Mouse (Mus musculus): ENCODE measurements around the gene Tarbp2.

The Tarbp2 gene

GRCm38 (mm10) chr15:102505770-102506463 is 12.1 kb upstream of the Tarbp2 start:
- no peak for DNase-seq (ENCODE audit: low read depth)

- DNase-seq (ENCODE audit: low read depth), result no peak
Measured at GRCm38 (mm10) chr15:102506464-102506830, 11.5 kb upstream of the Tarbp2 start.

- no peak for DNase-seq (ENCODE audit: low read depth)
Measured at GRCm38 (mm10) chr15:102506864-102507263, 11.1 kb upstream of the Tarbp2 start.

- DNase-seq (ENCODE audit: low read depth), result no peak
Measured at GRCm38 (mm10) chr15:102507561-102507960, 10.4 kb upstream of the Tarbp2 start.

GRCm38 (mm10) chr15:102508336-102508735 is 9.7 kb upstream of the Tarbp2 start:
- no peak for DNase-seq (ENCODE audit: low read depth)

GRCm38 (mm10) chr15:102510110-102510509 is 7.9 kb upstream of the Tarbp2 start:
- no peak for DNase-seq (ENCODE audit: low read depth)

- peak; percentile 46 for DNase-seq (ENCODE audit: low read depth)
Measured at GRCm38 (mm10) chr15:102510590-102511284, 7.3 kb upstream of the Tarbp2 start.

GRCm38 (mm10) chr15:102511285-102511833 is 6.6 kb upstream of the Tarbp2 start:
- no peak for DNase-seq (ENCODE audit: low read depth)

- no peak for DNase-seq (ENCODE audit: low read depth)
Measured at GRCm38 (mm10) chr15:102512010-102512409, 6.0 kb upstream of the Tarbp2 start.

- DNase-seq (ENCODE audit: low read depth), result no peak
Measured at GRCm38 (mm10) chr15:102512471-102512870, 5.5 kb upstream of the Tarbp2 start.

- no peak for DNase-seq (ENCODE audit: low read depth)
Measured at GRCm38 (mm10) chr15:102513004-102513403, 5.0 kb upstream of the Tarbp2 start.

- no peak for DNase-seq (ENCODE audit: low read depth)
Measured at GRCm38 (mm10) chr15:102515261-102515660, 2.7 kb upstream of the Tarbp2 start.

GRCm38 (mm10) chr15:102515791-102516190 is 2.2 kb upstream of the Tarbp2 start:
- no peak for DNase-seq (ENCODE audit: low read depth)

- no peak for DNase-seq (ENCODE audit: low read depth)
Measured at GRCm38 (mm10) chr15:102516293-102516692, 1.7 kb upstream of the Tarbp2 start.

GRCm38 (mm10) chr15:102516728-102517404 is 1.1 kb upstream of the Tarbp2 start, which contains the start of gene Map3k12:
Gene Map3k12, minus strand, starts transcription at chr15:102517064.
- DNase-seq (ENCODE audit: low read depth), result peak; percentile 33

- DNase-seq (ENCODE audit: low read depth), result no peak
Measured at GRCm38 (mm10) chr15:102517631-102517975, 389 bp upstream of the Tarbp2 start.

GRCm38 (mm10) chr15:102518859-102519201 is 838 bp downstream of the Tarbp2 start:
- DNase-seq (ENCODE audit: low read depth), result no peak

GRCm38 (mm10) chr15:102519211-102520141 is 1.5 kb downstream of the Tarbp2 start:
- no peak for DNase-seq (ENCODE audit: low read depth)

GRCm38 (mm10) chr15:102520416-102520815 is 2.4 kb downstream of the Tarbp2 start:
- no peak for DNase-seq (ENCODE audit: low read depth)

- DNase-seq (ENCODE audit: low read depth), result no peak
Measured at GRCm38 (mm10) chr15:102521480-102521879, 3.5 kb downstream of the Tarbp2 start.

- no peak for DNase-seq (ENCODE audit: low read depth)
Measured at GRCm38 (mm10) chr15:102524892-102525485, 7.0 kb downstream of the Tarbp2 start, which contains the start of gene Npff. Gene Npff, minus strand, starts transcription at chr15:102524942.
